Mouse (Mus musculus) myocyte (in vitro differentiated cells): ENCODE data around the gene Ctf2. TPM values are rescaled to one million over a fixed set of nuclear protein-coding genes. Genes with fewer than 3 reads are reported as not detected.
A peak's percentile ranks its signal among the peaks of the same experiment; 100 is the strongest.

ENCODE experiments used
- H3K27me3 ChIP-seq: one replicate; pipeline ENCODE4 v1.6.1; 2011; ENCODE audit not compliant: control insufficient read depth, insufficient read depth, insufficient read length
- H3K36me3 ChIP-seq: one replicate; pipeline ENCODE4 v1.6.1; 2011; ENCODE audit not compliant: control insufficient read depth, insufficient read depth
- H3K4me2 ChIP-seq: one replicate; pipeline ENCODE4 v1.6.1; 2011; ENCODE audit warnings: low read depth, control low read depth
- H3K4me3 ChIP-seq: one replicate; pipeline ENCODE4 v1.5.1; 2011; ENCODE audit warnings: mild to moderate bottlenecking, control low read depth, moderate library complexity
- H3K79me2 ChIP-seq: one replicate; pipeline ENCODE4 v1.6.1; 2011; ENCODE audit not compliant: control insufficient read depth, insufficient read depth
- H3ac ChIP-seq: one replicate; pipeline ENCODE4 v1.6.1; 2011; ENCODE audit not compliant: control insufficient read depth, insufficient read length
- CEBPB ChIP-seq: IDR thresholded peaks from 2 replicates; pipeline ENCODE4 v1.6.1; 2011; ENCODE audit warnings: mild to moderate bottlenecking, moderate library complexity; ENCODE audit not compliant: poor library complexity, insufficient read depth, severe bottlenecking
- E2F4 ChIP-seq: IDR thresholded peaks from one replicate; pipeline ENCODE4 v1.6.1; 2011; ENCODE audit warnings: mild to moderate bottlenecking, control low read depth, moderate library complexity; ENCODE audit not compliant: insufficient read depth
- MAX ChIP-seq: IDR thresholded peaks from one replicate; pipeline ENCODE4 v1.6.1; 2011; ENCODE audit warnings: low read depth, mild to moderate bottlenecking, control low read depth
- MYOD1 ChIP-seq, 3 experiments: IDR thresholded peaks; one replicate each; pipeline ENCODE4 v1.6.1; 2011; ENCODE audit warnings: control low read depth in 2 of 3, low read depth in 2 of 3, mild to moderate bottlenecking in 2 of 3, moderate library complexity in 1 of 3; ENCODE audit not compliant: insufficient read length in 2 of 3, control insufficient read depth in 1 of 3
- MYOG ChIP-seq, 3 experiments: IDR thresholded peaks; one replicate each; pipeline ENCODE4 v1.6.1; 2011; ENCODE audit warnings: control low read depth in 2 of 3, low read depth in 2 of 3, mild to moderate bottlenecking in 2 of 3; ENCODE audit not compliant: insufficient read length in 2 of 3, control insufficient read depth in 1 of 3, insufficient read depth in 1 of 3
- POLR2A ChIP-seq: IDR thresholded peaks from one replicate; pipeline ENCODE4 v1.6.1; 2011; ENCODE audit warnings: low read depth, mild to moderate bottlenecking, control low read depth, moderate library complexity; ENCODE audit not compliant: insufficient read length
- POLR2AphosphoS2 ChIP-seq: IDR thresholded peaks from one replicate; pipeline ENCODE4 v1.6.1; 2011; ENCODE audit warnings: low read depth, control low read depth; ENCODE audit not compliant: insufficient read length
- REST ChIP-seq: IDR thresholded peaks from one replicate; pipeline ENCODE4 v1.6.1; 2011; ENCODE audit warnings: mild to moderate bottlenecking, control low read depth, moderate library complexity; ENCODE audit not compliant: insufficient read depth, insufficient read length
- SRF ChIP-seq: IDR thresholded peaks from one replicate; pipeline ENCODE4 v1.6.1; 2011; ENCODE audit warnings: low read depth; ENCODE audit not compliant: control insufficient read depth, insufficient read length
- TCF12 ChIP-seq: IDR thresholded peaks from one replicate; pipeline ENCODE4 v1.6.1; 2011; ENCODE audit warnings: mild to moderate bottlenecking, control low read depth; ENCODE audit not compliant: poor library complexity, insufficient read depth, severe bottlenecking
- TCF3 ChIP-seq: IDR thresholded peaks from one replicate; pipeline ENCODE4 v1.6.1; 2011; ENCODE audit warnings: low read depth, control low read depth; ENCODE audit not compliant: insufficient read length
- USF1 ChIP-seq: IDR thresholded peaks from one replicate; pipeline ENCODE4 v1.6.1; 2011; ENCODE audit warnings: low read depth, mild to moderate bottlenecking, control low read depth, moderate library complexity
- polyA plus RNA-seq: library from polyadenylated mRNA; unstranded; fragments of >200 nt; fragmentation: generic; extraction: Trizol; gene quantifications from one replicate; pipeline ENCODE4 v1.2.1, GENCODE M21; 2012; ENCODE audit warnings: missing spikeins

The Ctf2 gene
- polyA plus RNA-seq, 1 experiment, result 0.14 TPM

DNA sequence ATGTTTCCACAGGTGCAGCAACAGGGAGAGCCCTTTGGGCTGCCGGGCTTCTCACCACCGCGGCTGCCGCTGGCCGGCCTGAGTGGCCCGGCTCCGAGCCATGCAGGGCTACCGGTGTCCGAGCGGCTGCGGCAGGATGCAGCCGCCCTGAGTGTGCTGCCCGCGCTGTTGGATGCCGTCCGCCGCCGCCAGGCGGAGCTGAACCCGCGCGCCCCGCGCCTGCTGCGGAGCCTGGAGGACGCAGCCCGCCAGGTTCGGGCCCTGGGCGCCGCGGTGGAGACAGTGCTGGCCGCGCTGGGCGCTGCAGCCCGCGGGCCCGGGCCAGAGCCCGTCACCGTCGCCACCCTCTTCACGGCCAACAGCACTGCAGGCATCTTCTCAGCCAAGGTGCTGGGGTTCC is 15.0 kb downstream of the Ctf2 start:
- TF ChIP-seq SRF (no peak), MYOD1 (IDR thresholded peaks at IDR 0.05; ENCODE audit: control insufficient read depth in 1 of 3, insufficient read length in 2 of 3, low read depth in 2 of 3) (no peak)
- Histone ChIP-seq H3K79me2 (no peaks in the 10 kb centered on the region), H3K36me3 (no peaks in the 10 kb centered on the region), H3K4me3 (no peak overlapping the region), H3K27me3 (no peaks in the 10 kb centered on the region), H3K4me2 (no peak overlapping the region), H3ac (no peak overlapping the region)

DNA sequence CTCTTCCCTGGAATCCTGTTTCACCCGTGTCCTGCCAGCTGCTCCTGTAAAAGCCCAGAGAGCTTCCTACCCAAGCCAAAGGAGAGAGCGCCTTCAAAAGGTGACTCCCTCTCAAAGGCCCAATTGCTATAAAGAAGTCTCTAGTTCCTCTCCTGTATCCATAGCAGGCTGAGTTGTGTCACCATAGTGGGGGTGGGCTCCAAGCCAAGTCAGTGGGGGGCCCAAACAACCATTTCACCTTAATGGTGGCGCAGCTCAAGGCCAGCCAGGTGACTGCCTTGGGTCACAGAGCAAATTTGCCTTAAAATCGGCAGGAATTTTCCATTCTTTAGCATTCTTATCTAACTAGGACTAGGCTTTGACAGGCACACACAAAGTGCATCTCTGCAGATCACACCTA is 17.1 kb downstream of the Ctf2 start:
- Histone ChIP-seq H3K4me2 (no peak overlapping the region), H3K4me3 (no peak overlapping the region), H3K36me3 (no peaks in the 10 kb centered on the region), H3ac (no peak overlapping the region), H3K79me2 (no peaks in the 10 kb centered on the region), H3K27me3 (no peaks in the 10 kb centered on the region)
- TF ChIP-seq MAX (no peak), REST (no peak), MYOG (IDR thresholded peaks at IDR 0.05; ENCODE audit: control insufficient read depth in 1 of 3, insufficient read depth in 1 of 3, insufficient read length in 2 of 3, low read depth in 2 of 3) (no peak), USF1 (no peak), TCF12 (no peak), MYOD1 (IDR thresholded peaks at IDR 0.05; ENCODE audit: control insufficient read depth in 1 of 3, insufficient read length in 2 of 3, low read depth in 2 of 3) (no peak), CEBPB (no peak), E2F4 (no peak), POLR2AphosphoS2 (no peak), SRF (no peak)

DNA sequence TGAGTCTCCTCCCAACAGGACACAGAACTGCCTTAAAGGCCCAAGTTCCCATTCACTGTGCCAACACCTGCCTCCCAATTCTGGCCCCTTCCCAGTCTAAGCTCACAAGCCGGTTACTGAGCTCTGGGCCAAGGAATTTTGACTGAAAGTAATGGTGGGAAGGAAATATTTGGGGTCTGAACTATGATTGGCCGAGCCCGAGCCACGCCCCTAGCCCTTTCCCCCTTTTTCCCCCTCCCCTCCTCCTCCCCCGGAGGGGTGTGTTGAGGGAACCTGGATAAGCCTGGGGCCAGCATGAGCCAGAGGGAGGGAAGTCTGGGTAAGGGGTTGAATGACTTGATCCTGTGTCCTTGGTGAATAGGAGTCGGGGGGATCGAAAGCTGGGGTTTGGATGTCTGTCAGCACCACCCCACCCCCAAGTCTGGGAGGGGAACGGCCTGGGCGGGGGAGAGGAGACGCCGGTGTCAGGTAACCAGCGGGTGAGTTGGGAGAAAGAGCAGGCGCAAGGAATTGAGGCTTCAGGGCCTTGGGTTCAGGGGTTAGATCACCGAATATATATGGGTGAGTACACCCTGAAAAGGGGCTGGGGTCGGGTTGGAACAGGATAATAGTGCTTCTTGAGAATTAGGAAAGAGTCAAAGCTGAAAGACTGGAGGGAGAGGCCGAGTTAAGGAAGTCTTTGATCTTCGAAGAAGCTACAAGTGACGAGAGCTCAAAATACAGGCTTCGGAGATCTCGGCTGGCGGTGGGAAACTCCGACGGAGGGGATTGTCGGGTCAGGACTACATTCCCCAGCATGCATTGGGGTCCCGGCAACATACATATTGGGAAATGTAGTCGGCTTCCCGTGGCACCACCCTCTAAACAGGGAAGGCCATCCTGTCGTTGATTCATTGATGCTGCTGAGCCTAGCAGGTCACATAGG is 19.2 kb downstream of the Ctf2 start, which contains the start of gene Ctf1:
Gene Ctf1 (plus strand): TSS at position 276 of the 925 bp plus-strand sequence.
- Histone ChIP-seq H3ac (no peak within 1 kb of the TSS), H3K27me3 (no peaks in the 10 kb centered on the region), H3K4me3 (peak within 1 kb of the TSS; percentile 26), H3K36me3 (no peaks in the 10 kb centered on the region), H3K4me2 (peak within 1 kb of the TSS; percentile 76), H3K79me2 (no peaks in the 10 kb centered on the region)
- TF ChIP-seq MYOG (IDR thresholded peaks at IDR 0.05; ENCODE audit: control insufficient read depth in 1 of 3, insufficient read depth in 1 of 3, insufficient read length in 2 of 3, low read depth in 2 of 3) (peak in 1 of 3 experiments; percentile 1), CEBPB (no peak)

DNA sequence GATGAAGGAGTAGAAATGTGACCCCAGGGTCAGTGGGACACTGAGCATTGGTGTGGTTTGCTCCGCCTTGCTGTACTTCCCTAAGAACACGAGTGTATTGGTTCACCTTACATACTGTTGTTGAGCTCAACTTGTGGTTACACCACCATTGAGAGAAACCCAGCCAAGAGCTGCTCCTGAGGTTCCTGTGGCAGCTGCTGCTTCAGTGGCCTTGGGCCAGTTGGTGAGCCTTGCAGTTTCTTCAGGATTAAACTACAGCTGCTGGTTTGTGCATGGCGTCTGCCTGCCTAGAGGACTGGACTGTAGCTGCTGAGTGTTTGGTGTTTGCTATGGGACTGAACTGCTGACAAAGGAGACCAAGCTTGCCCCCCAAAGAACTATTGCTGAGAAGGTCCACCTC is 20.5 kb downstream of the Ctf2 start:
- H3K36me3 ChIP-seq, result no peaks in the 10 kb centered on the region
- H3K4me3 ChIP-seq, result no peak overlapping the region
- H3K27me3 ChIP-seq, result no peaks in the 10 kb centered on the region
- no peak overlapping the region for H3ac ChIP-seq
- peak; percentile 75 to 86 (median 81) for TF ChIP-seq MYOD1 (IDR thresholded peaks at IDR 0.05; ENCODE audit: control insufficient read depth in 1 of 3, insufficient read length in 2 of 3, low read depth in 2 of 3)
- TF ChIP-seq SRF, result no peak
- no peak for TF ChIP-seq E2F4
- no peak for TF ChIP-seq POLR2A
- no peak for TF ChIP-seq MAX
- no peak for TF ChIP-seq POLR2AphosphoS2
- no peak for TF ChIP-seq TCF3
- TF ChIP-seq TCF12, result peak; percentile 66
- TF ChIP-seq REST, result no peak
- no peak for TF ChIP-seq CEBPB
- peak; percentile 72 to 95 (median 87) for TF ChIP-seq MYOG (IDR thresholded peaks at IDR 0.05; ENCODE audit: control insufficient read depth in 1 of 3, insufficient read depth in 1 of 3, insufficient read length in 2 of 3, low read depth in 2 of 3)
- H3K79me2 ChIP-seq, result peaks cover 12% of the 10 kb centered on the region
- peak overlapping the region; percentile 76 for H3K4me2 ChIP-seq

DNA sequence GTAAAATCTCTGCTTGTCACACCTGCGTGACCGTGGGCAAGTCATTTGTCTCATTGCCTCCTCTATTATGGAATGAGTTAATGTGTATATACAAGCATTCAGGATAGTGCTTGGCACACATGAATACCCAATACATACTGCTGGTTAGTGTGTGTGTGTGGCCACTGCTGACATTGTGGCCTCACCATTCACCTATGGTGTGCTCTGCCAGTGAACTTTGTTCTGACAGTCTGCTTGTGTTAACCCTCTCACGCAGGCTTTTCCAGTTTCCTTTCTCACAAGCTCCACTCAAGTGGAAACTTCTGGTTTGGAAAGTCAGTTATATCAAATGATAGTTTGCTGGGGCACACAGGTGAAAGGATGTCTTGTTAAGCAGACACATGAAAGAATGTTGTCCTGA is 20.9 kb downstream of the Ctf2 start:
- no peak overlapping the region for H3ac ChIP-seq
- TF ChIP-seq POLR2AphosphoS2, result no peak
- no peak for TF ChIP-seq USF1
- TF ChIP-seq MYOD1 (IDR thresholded peaks at IDR 0.05; ENCODE audit: control insufficient read depth in 1 of 3, insufficient read length in 2 of 3, low read depth in 2 of 3), result no peak
- TF ChIP-seq TCF12, result no peak
- no peak for TF ChIP-seq MYOG (IDR thresholded peaks at IDR 0.05; ENCODE audit: control insufficient read depth in 1 of 3, insufficient read depth in 1 of 3, insufficient read length in 2 of 3, low read depth in 2 of 3)
- TF ChIP-seq CEBPB, result no peak
- no peak for TF ChIP-seq SRF
- no peak for TF ChIP-seq MAX
- no peak for TF ChIP-seq REST
- no peak for TF ChIP-seq POLR2A
- TF ChIP-seq E2F4, result no peak
- H3K36me3 ChIP-seq, result no peaks in the 10 kb centered on the region
- H3K4me3 ChIP-seq, result no peak overlapping the region
- H3K79me2 ChIP-seq, result peaks cover 16% of the 10 kb centered on the region
- no peaks in the 10 kb centered on the region for H3K27me3 ChIP-seq
- peak overlapping the region; percentile 18 for H3K4me2 ChIP-seq
